Comparison of ENCODE assay signal across 8 mouse cellular contexts in the genomic region with DNA sequence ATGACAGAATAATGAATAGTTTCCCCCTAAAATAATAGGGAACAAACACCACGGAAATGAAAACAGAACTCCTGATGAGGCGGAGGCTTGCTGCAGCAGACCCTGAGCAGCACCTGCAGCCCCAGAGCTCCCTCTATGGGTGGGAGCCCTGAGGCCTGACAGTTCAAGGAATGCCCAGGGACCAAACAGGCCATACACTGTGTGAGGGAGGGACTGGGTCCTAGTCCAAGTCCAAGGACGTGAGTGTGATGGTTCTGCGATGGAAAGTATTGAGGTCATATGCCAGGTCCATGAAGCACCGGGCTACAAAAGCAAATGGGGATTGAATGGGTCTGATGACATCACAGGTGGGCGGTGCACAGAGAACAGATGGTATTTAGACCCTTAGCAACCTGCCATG. TPM values are rescaled to one million over a fixed set of nuclear protein-coding genes. Genes with fewer than 3 reads are reported as not detected.
DNase-seq lines count a peak whose midpoint lies in the region; ATAC-seq and TF ChIP-seq lines count a peak whose summit lies in the region.
"Had no signal": no experiment of that assay in that cellular context is flagged by ENCODE, and none has a peak within 500 bp of the region (broad histone marks: within the 10 kb centered on the region; RNA-seq: fewer than 3 reads in every experiment).

No protein-coding gene starts in this region.

- no peak overlapping the region for H3K27ac ChIP-seq in stomach, postnatal 0 days (replicated peaks)

- no peak for TF ChIP-seq EP300 in stomach, postnatal 0 days (optimal IDR thresholded peaks at IDR 0.05)

- H3K9ac ChIP-seq in stomach, postnatal 0 days (ENCODE audit: low read length) = no peak overlapping the region

- no peaks in the 10 kb centered on the region for H3K27me3 ChIP-seq in stomach, postnatal 0 days (ENCODE audit: control insufficient read depth, insufficient read depth, low read length)

- no peak overlapping the region for H3K4me2 ChIP-seq in stomach, postnatal 0 days (replicated peaks; ENCODE audit: low read depth)

- 59% methylated on average over 6 of the region's 6 CpGs for WGBS in stomach, postnatal 0 days

- H3K4me3 ChIP-seq in stomach, postnatal 0 days (ENCODE audit: low read depth, low read length) = no peak overlapping the region

- TF ChIP-seq CTCF in stomach, postnatal 0 days (IDR thresholded peaks at IDR 0.05; ENCODE audit: low read depth) = peak; percentile 64

- H3K4me1 ChIP-seq in stomach, postnatal 0 days (replicated peaks; ENCODE audit: control insufficient read depth, insufficient read depth) = no peaks in the 10 kb centered on the region

- H3K9me3 ChIP-seq in stomach, postnatal 0 days (ENCODE audit: control insufficient read depth, low read length) = no peaks in the 10 kb centered on the region

- DNase-seq in kidney, postnatal 10 days = peak; percentile 38
- DNase-seq in kidney, adult 8-10 months = no peak
- peak; percentile 37 for DNase-seq in retina, embryonic 14.5 days (ENCODE audit: low spot score)
- no peak for DNase-seq in retina, postnatal 1 day
- DNase-seq in cerebellum, adult 9-10 months = peak; percentile 38
- DNase-seq in stomach, postnatal 0 days (ENCODE audit: low spot score) = no peak
- DNase-seq in layer of hippocampus, postnatal 36 days = no peak
- DNase-seq: heart, adult 18-20 months had no signal

- ATAC-seq in stomach, postnatal 0 days (ENCODE audit: low FRiP score, low TSS enrichment) = no peak

- no peaks in the 10 kb centered on the region for H3K36me3 ChIP-seq in stomach, postnatal 0 days (ENCODE audit: control insufficient read depth, insufficient read depth, low read length)

RNA-seq across cellular contexts. Expression of a gene that starts 33.7 kb away (rescaled TPM):
- 15.8 and 16.6 TPM in 2 replicates for polyA plus RNA-seq in stomach, postnatal 0 days (2015; fragmentation: Nextera tagmentation; extraction: Ambion mirVana)
- total RNA-seq in layer of hippocampus, postnatal 36 days (2021) = 100 to 1,000 TPM; 125 to 131 TPM

Comparison
In these comparisons a context has a peak if more than half of its experiments do, and no peak if none do; other contexts are left out.
1. DNase-seq: peak in kidney, postnatal 10 days (single experiment), retina, embryonic 14.5 days (single experiment) and cerebellum, adult 9-10 months (single experiment); none in kidney, adult 8-10 months (0 of 2), retina, postnatal 1 day (single experiment), stomach, postnatal 0 days (single experiment) and layer of hippocampus, postnatal 36 days (0 of 2).